Mouse (Mus musculus): ENCODE measurements around the gene Prss8. TPM values are rescaled to one million over a fixed set of nuclear protein-coding genes. Genes with fewer than 3 reads are reported as not detected.
"Not testable (repeated sequence)": the region's sequence is repeated elsewhere in the genome, so short reads cannot be mapped to it uniquely, and the experiment has no call there.

Gene Prss8
- 0.15 TPM in 1 of 2 replicates, not detected in the other for total RNA-seq (2021)
- long read RNA-seq = 0 reads

- DNase-seq = no peak
Measured at GRCm38 (mm10) chr7:127929923-127930322, at the start of gene Prss8. TSS of gene Prss8 (minus strand) at chr7:127930104.

GRCm38 (mm10) chr7:127978856-127979255, 49.0 kb upstream of the Prss8 start:
- no peak for DNase-seq

GRCm38 (mm10) chr7:127974413-127974930, 44.6 kb upstream of the Prss8 start:
- no peak for DNase-seq

GRCm38 (mm10) chr7:127967922-127968828, 38.3 kb upstream of the Prss8 start:
- peak; percentile 85 for DNase-seq

- DNase-seq = peak; percentile 96
Measured at GRCm38 (mm10) chr7:127967004-127967921, 37.4 kb upstream of the Prss8 start, which contains the start of gene Fus. TSS of gene Fus (plus strand) at chr7:127967457.

- DNase-seq = no peak
Measured at GRCm38 (mm10) chr7:127966371-127966918, 36.5 kb upstream of the Prss8 start.

- no peak for DNase-seq
Measured at GRCm38 (mm10) chr7:127959364-127959763, 29.5 kb upstream of the Prss8 start.

- DNase-seq = no peak
Measured at GRCm38 (mm10) chr7:127952864-127953581, 23.1 kb upstream of the Prss8 start.

- DNase-seq = no peak
Measured at GRCm38 (mm10) chr7:127946470-127947023, 16.6 kb upstream of the Prss8 start, which contains the start of gene Prss36. TSS of gene Prss36 (minus strand) at chr7:127946725.

- peak; percentile 31 for DNase-seq
Measured at GRCm38 (mm10) chr7:127944614-127945013, 14.7 kb upstream of the Prss8 start.

GRCm38 (mm10) chr7:127942097-127942496, 12.2 kb upstream of the Prss8 start:
- DNase-seq = not testable (repeated sequence)

GRCm38 (mm10) chr7:127936216-127936884, 6.4 kb upstream of the Prss8 start:
- no peak for DNase-seq

GRCm38 (mm10) chr7:127935748-127936159, 5.8 kb upstream of the Prss8 start:
- no peak for DNase-seq

- DNase-seq = peak; percentile 94
Measured at GRCm38 (mm10) chr7:127935028-127935722, 5.3 kb upstream of the Prss8 start.

- DNase-seq = no peak
Measured at GRCm38 (mm10) chr7:127934075-127934474, 4.2 kb upstream of the Prss8 start.

GRCm38 (mm10) chr7:127932273-127933031, 2.5 kb upstream of the Prss8 start:
- DNase-seq = no peak

- DNase-seq = peak; percentile 67
Measured at GRCm38 (mm10) chr7:127931351-127932135, 1.6 kb upstream of the Prss8 start.

- DNase-seq = no peak
Measured at GRCm38 (mm10) chr7:127930636-127931035, 732 bp upstream of the Prss8 start.

All from adrenal gland, postnatal 25 days (tissue).